Mouse (Mus musculus) stomach, postnatal 0 days (tissue): ENCODE data around the gene Cnp.

Experiments
- CTCF ChIP-seq: IDR thresholded peaks from 2 replicates; pipeline ENCODE4 v1.5.1; 2016; ENCODE audit warnings: antibody characterized with exemption, low read depth, mild to moderate bottlenecking, moderate library complexity
- EP300 ChIP-seq: optimal IDR thresholded peaks from 2 replicates; pipeline ENCODE3; 2016; ENCODE audit warnings: antibody characterized with exemption

GRCm38 (mm10) chr11:100619982-100620381 lies 45.3 kb downstream of the Cnp start, which contains the start of gene Dnajc7:
- TF ChIP-seq CTCF (no peak), EP300 (no peak)
